Mouse (Mus musculus): ENCODE measurements around the gene Gna14. TPM values are rescaled to one million over a fixed set of nuclear protein-coding genes. Genes with fewer than 3 reads are reported as not detected.

Gene Gna14
- polyA plus RNA-seq, 1 experiment: 0.94 TPM

- no peaks in the 10 kb centered on the region for H3K4me1 ChIP-seq (ENCODE audit: control insufficient read depth, insufficient read depth, low read length)
- no peak overlapping the region for H3K9ac ChIP-seq (ENCODE audit: low read depth, poor library complexity, severe bottlenecking)
- no peak for TF ChIP-seq POLR2A (IDR thresholded peaks at IDR 0.05; ENCODE audit: insufficient read depth, low read length)
- no peak for TF ChIP-seq EP300 (IDR thresholded peaks at IDR 0.05; ENCODE audit: insufficient read depth, low read depth, low read length)
- no peak for TF ChIP-seq CTCF (IDR thresholded peaks at IDR 0.05; ENCODE audit: low read depth, low read length)
- no peak overlapping the region for H3K27ac ChIP-seq (ENCODE audit: insufficient read depth, low read length)
- H3K9me3 ChIP-seq (replicated peaks; ENCODE audit: control insufficient read depth, insufficient read depth, low read length, poor library complexity, severe bottlenecking): peaks cover 5% of the 10 kb centered on the region
- no peaks in the 10 kb centered on the region for H3K36me3 ChIP-seq (ENCODE audit: control insufficient read depth, insufficient read depth, low read length, poor library complexity, severe bottlenecking)
- no peak overlapping the region for H3K4me3 ChIP-seq (ENCODE audit: low read depth, low read length)
- H3K27me3 ChIP-seq (ENCODE audit: control insufficient read depth, insufficient read depth, low read length, poor library complexity, severe bottlenecking): no peaks in the 10 kb centered on the region
These were observed 37.1 kb downstream of the Gna14 start for GRCm38 (mm10) chr19:16472655-16473054.

- H3K4me1 ChIP-seq (ENCODE audit: control insufficient read depth, insufficient read depth, low read length): no peaks in the 10 kb centered on the region
- no peaks in the 10 kb centered on the region; the same call in 1 of the 2 replicates for H3K9me3 ChIP-seq (replicated peaks; ENCODE audit: control insufficient read depth, insufficient read depth, low read length, poor library complexity, severe bottlenecking)
- no peak overlapping the region for H3K4me3 ChIP-seq (ENCODE audit: low read depth, low read length)
- TF ChIP-seq POLR2A (IDR thresholded peaks at IDR 0.05; ENCODE audit: insufficient read depth, low read length): no peak
- no peaks in the 10 kb centered on the region for H3K36me3 ChIP-seq (ENCODE audit: control insufficient read depth, insufficient read depth, low read length, poor library complexity, severe bottlenecking)
- no peak overlapping the region for H3K9ac ChIP-seq (ENCODE audit: low read depth, poor library complexity, severe bottlenecking)
- H3K27me3 ChIP-seq (ENCODE audit: control insufficient read depth, insufficient read depth, low read length, poor library complexity, severe bottlenecking): no peaks in the 10 kb centered on the region
- H3K27ac ChIP-seq (ENCODE audit: insufficient read depth, low read length): no peak overlapping the region
These were observed 41.9 kb downstream of the Gna14 start for GRCm38 (mm10) chr19:16477314-16477946.

GRCm38 (mm10) chr19:16478186-16478607 lies 42.6 kb downstream of the Gna14 start:
- no peaks in the 10 kb centered on the region for H3K36me3 ChIP-seq (ENCODE audit: control insufficient read depth, insufficient read depth, low read length, poor library complexity, severe bottlenecking)
- no peak overlapping the region for H3K9ac ChIP-seq (ENCODE audit: low read depth, poor library complexity, severe bottlenecking)
- H3K9me3 ChIP-seq (replicated peaks; ENCODE audit: control insufficient read depth, insufficient read depth, low read length, poor library complexity, severe bottlenecking): no peaks in the 10 kb centered on the region; the same call in 1 of the 2 replicates
- no peaks in the 10 kb centered on the region for H3K27me3 ChIP-seq (ENCODE audit: control insufficient read depth, insufficient read depth, low read length, poor library complexity, severe bottlenecking)
- no peak overlapping the region for H3K4me3 ChIP-seq (ENCODE audit: low read depth, low read length)
- TF ChIP-seq EP300 (IDR thresholded peaks at IDR 0.05; ENCODE audit: insufficient read depth, low read depth, low read length) (no peak), CTCF (IDR thresholded peaks at IDR 0.05; ENCODE audit: low read depth, low read length) (no peak), POLR2A (IDR thresholded peaks at IDR 0.05; ENCODE audit: insufficient read depth, low read length) (no peak)
- no peak overlapping the region for H3K27ac ChIP-seq (ENCODE audit: insufficient read depth, low read length)
- no peaks in the 10 kb centered on the region for H3K4me1 ChIP-seq (ENCODE audit: control insufficient read depth, insufficient read depth, low read length)

GRCm38 (mm10) chr19:16482047-16482446 lies 46.5 kb downstream of the Gna14 start:
- TF ChIP-seq EP300 (IDR thresholded peaks at IDR 0.05; ENCODE audit: insufficient read depth, low read depth, low read length): no peak
- TF ChIP-seq CTCF (IDR thresholded peaks at IDR 0.05; ENCODE audit: low read depth, low read length): no peak
- no peak for TF ChIP-seq POLR2A (IDR thresholded peaks at IDR 0.05; ENCODE audit: insufficient read depth, low read length)
- H3K4me1 ChIP-seq (ENCODE audit: control insufficient read depth, insufficient read depth, low read length): peaks cover 3% of the 10 kb centered on the region
- H3K27me3 ChIP-seq (ENCODE audit: control insufficient read depth, insufficient read depth, low read length, poor library complexity, severe bottlenecking): no peaks in the 10 kb centered on the region
- no peak overlapping the region for H3K9ac ChIP-seq (ENCODE audit: low read depth, poor library complexity, severe bottlenecking)
- no peaks in the 10 kb centered on the region for H3K9me3 ChIP-seq (replicated peaks; ENCODE audit: control insufficient read depth, insufficient read depth, low read length, poor library complexity, severe bottlenecking)
- no peak overlapping the region for H3K27ac ChIP-seq (ENCODE audit: insufficient read depth, low read length)
- H3K36me3 ChIP-seq (ENCODE audit: control insufficient read depth, insufficient read depth, low read length, poor library complexity, severe bottlenecking): no peaks in the 10 kb centered on the region
- H3K4me3 ChIP-seq (ENCODE audit: low read depth, low read length): no peak overlapping the region

GRCm38 (mm10) chr19:16484237-16484636 lies 48.7 kb downstream of the Gna14 start:
- Histone ChIP-seq H3K4me3 (ENCODE audit: low read depth, low read length) (no peak overlapping the region), H3K4me1 (ENCODE audit: control insufficient read depth, insufficient read depth, low read length) (peaks cover 3% of the 10 kb centered on the region)
- TF ChIP-seq CTCF (IDR thresholded peaks at IDR 0.05; ENCODE audit: low read depth, low read length): no peak
- no peak for TF ChIP-seq POLR2A (IDR thresholded peaks at IDR 0.05; ENCODE audit: insufficient read depth, low read length)
- no peak for TF ChIP-seq EP300 (IDR thresholded peaks at IDR 0.05; ENCODE audit: insufficient read depth, low read depth, low read length)

GRCm38 (mm10) chr19:16484671-16485070 lies 49.1 kb downstream of the Gna14 start:
- Histone ChIP-seq H3K27ac (ENCODE audit: insufficient read depth, low read length) (no peak overlapping the region), H3K27me3 (ENCODE audit: control insufficient read depth, insufficient read depth, low read length, poor library complexity, severe bottlenecking) (no peaks in the 10 kb centered on the region), H3K9ac (ENCODE audit: low read depth, poor library complexity, severe bottlenecking) (no peak overlapping the region), H3K9me3 (replicated peaks; ENCODE audit: control insufficient read depth, insufficient read depth, low read length, poor library complexity, severe bottlenecking) (no peaks in the 10 kb centered on the region), H3K4me1 (ENCODE audit: control insufficient read depth, insufficient read depth, low read length) (peaks cover 3% of the 10 kb centered on the region), H3K36me3 (ENCODE audit: control insufficient read depth, insufficient read depth, low read length, poor library complexity, severe bottlenecking) (no peaks in the 10 kb centered on the region), H3K4me3 (ENCODE audit: low read depth, low read length) (no peak overlapping the region)
- no peak for TF ChIP-seq EP300 (IDR thresholded peaks at IDR 0.05; ENCODE audit: insufficient read depth, low read depth, low read length)
- TF ChIP-seq POLR2A (IDR thresholded peaks at IDR 0.05; ENCODE audit: insufficient read depth, low read length): no peak
- TF ChIP-seq CTCF (IDR thresholded peaks at IDR 0.05; ENCODE audit: low read depth, low read length): no peak

More at GRCm38 (mm10) chr19:16484237-16484636, 48.7 kb downstream of the Gna14 start:
- no peaks in the 10 kb centered on the region for H3K27me3 ChIP-seq (ENCODE audit: control insufficient read depth, insufficient read depth, low read length, poor library complexity, severe bottlenecking)
- H3K36me3 ChIP-seq (ENCODE audit: control insufficient read depth, insufficient read depth, low read length, poor library complexity, severe bottlenecking): no peaks in the 10 kb centered on the region
- H3K27ac ChIP-seq (ENCODE audit: insufficient read depth, low read length): no peak overlapping the region
- H3K9ac ChIP-seq (ENCODE audit: low read depth, poor library complexity, severe bottlenecking): no peak overlapping the region
- H3K9me3 ChIP-seq (replicated peaks; ENCODE audit: control insufficient read depth, insufficient read depth, low read length, poor library complexity, severe bottlenecking): no peaks in the 10 kb centered on the region
